Mouse (Mus musculus): ENCODE data around the gene Erc2.

GRCm38 (mm10) chr14:27641382-27641781 lies 19.2 kb downstream of the Erc2 start:
- TF ChIP-seq CTCF (IDR thresholded peaks at IDR 0.05; ENCODE audit: low read depth) (no peak), EP300 (IDR thresholded peaks at IDR 0.05; ENCODE audit: low read depth) (no peak)
